In the genomic region with DNA sequence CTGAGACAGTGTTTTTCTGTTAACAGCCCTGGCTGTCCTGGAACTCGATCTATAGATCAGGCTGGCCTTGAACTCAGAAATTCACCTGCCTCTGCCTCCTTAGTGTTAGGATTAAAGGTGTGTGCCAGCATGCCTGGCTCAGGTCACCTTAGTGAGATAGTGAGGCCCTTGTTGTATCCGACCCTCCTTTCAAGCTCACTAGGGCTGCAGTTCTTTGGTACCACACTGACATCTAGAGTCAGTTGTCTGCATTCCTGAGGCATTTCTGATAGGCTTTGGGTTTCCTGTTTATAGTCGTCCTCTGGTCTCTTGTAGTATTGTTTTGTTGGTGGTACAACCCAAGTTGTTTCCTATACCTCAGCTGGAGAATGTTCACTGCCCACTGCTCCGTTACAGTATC, we compare ENCODE assay signal across 8 mouse cellular contexts. TPM values are rescaled to one million over a fixed set of nuclear protein-coding genes. Genes with fewer than 3 reads are reported as not detected.
DNase-seq lines count a peak whose midpoint lies in the region; ATAC-seq and TF ChIP-seq lines count a peak whose summit lies in the region.

No protein-coding gene starts in this region.

- no peak overlapping the region for H3K27ac ChIP-seq in gastrocnemius, adult 2 months
- H3K27ac ChIP-seq in neural tube, embryonic 15.5 days (replicated peaks): no peak overlapping the region

- WGBS in neural tube, embryonic 15.5 days: 64% methylated on average over 4 of the region's 4 CpGs

- 0 out of 2 replicates have a peak, but pooled peaks have one; percentile 28 for ATAC-seq in neural tube, embryonic 15.5 days (ENCODE audit: low FRiP score)

- TF ChIP-seq CTCF in gastrocnemius, adult 2 months (IDR thresholded peaks at IDR 0.05): peak; percentile 56

- peaks cover 14% of the 10 kb centered on the region for H3K36me3 ChIP-seq in neural tube, embryonic 15.5 days

- H3K9ac ChIP-seq in neural tube, embryonic 15.5 days (replicated peaks): no peak overlapping the region

- no peak overlapping the region for H3K4me2 ChIP-seq in neural tube, embryonic 15.5 days

- intact Hi-C loops in gastrocnemius, adult 2 months (cut with DNase I): loop anchor here (1.0 kb wide), 1 partner anchor 130 kb away; no protein-coding TSS in a partner anchor

- H3K9me3 ChIP-seq in neural tube, embryonic 15.5 days (replicated peaks): no peaks in the 10 kb centered on the region

- no peaks in the 10 kb centered on the region for H3K4me1 ChIP-seq in neural tube, embryonic 15.5 days

- no peak for DNase-seq in gastrocnemius, adult 2 months
- DNase-seq in gastrocnemius, adult 18-20 months (ENCODE audit: low spot score): no peak
- DNase-seq in neural tube, embryonic 10.5 days (ENCODE audit: extremely low spot score, low spot score): no peak
- DNase-seq in kidney, postnatal 10 days: peak; percentile 44
- peak; percentile 36 for DNase-seq in thymus, postnatal 25 days
- no peak for DNase-seq in urinary bladder, postnatal 10 days (ENCODE audit: low spot score)
- DNase-seq in cerebellum, postnatal 25 days: no peak

- no peak overlapping the region for H3K4me3 ChIP-seq in gastrocnemius, adult 2 months
- no peak overlapping the region for H3K4me3 ChIP-seq in neural tube, embryonic 15.5 days (replicated peaks)

- no peaks in the 10 kb centered on the region for H3K27me3 ChIP-seq in neural tube, embryonic 15.5 days (replicated peaks)

RNA-seq across cellular contexts. Expression of a gene that starts 10.1 kb away (rescaled TPM):
- under 1 TPM; 0.31 to 0.38 TPM for total RNA-seq in gastrocnemius, adult 2 months (2021)
- under 1 TPM; 0.40 to 0.50 TPM for total RNA-seq in gastrocnemius, adult 18-20 months (2021)
- polyA plus RNA-seq in neural tube, embryonic 15.5 days (2015; fragmentation: Nextera tagmentation; extraction: Ambion mirVana): 1.2 and 1.6 TPM in 2 replicates

RNA-seq across cellular contexts. Expression of a gene that starts 17.1 kb away (rescaled TPM):
- under 1 TPM; 0.31 to 0.61 TPM for total RNA-seq in gastrocnemius, adult 2 months (2021)
- under 1 TPM; 0.12 to 0.23 TPM for total RNA-seq in gastrocnemius, adult 18-20 months (2021)
- polyA plus RNA-seq in neural tube, embryonic 15.5 days (2015; fragmentation: Nextera tagmentation; extraction: Ambion mirVana): 0.11 and 0.31 TPM in 2 replicates

RNA-seq across cellular contexts. Expression of a gene that starts 30.1 kb away (rescaled TPM):
- 10 to 100 TPM; 20.3 to 23.5 TPM for total RNA-seq in gastrocnemius, adult 2 months (2021)
- 10 to 100 TPM; 21.2 to 22.5 TPM for total RNA-seq in gastrocnemius, adult 18-20 months (2021)
- polyA plus RNA-seq in neural tube, embryonic 15.5 days (2015; fragmentation: Nextera tagmentation; extraction: Ambion mirVana): 169 and 173 TPM in 2 replicates

Comparison
In these comparisons a context has a peak if more than half of its experiments do, and no peak if none do; other contexts are left out.
1. DNase-seq: peak in kidney, postnatal 10 days (single experiment) and thymus, postnatal 25 days (single experiment); none in gastrocnemius, adult 2 months (single experiment), gastrocnemius, adult 18-20 months (single experiment), neural tube, embryonic 10.5 days (single experiment), urinary bladder, postnatal 10 days (single experiment) and cerebellum, postnatal 25 days (0 of 2).